Mouse (Mus musculus): ENCODE results near the gene Gm45716. TPM values are rescaled to one million over a fixed set of nuclear protein-coding genes. Genes with fewer than 3 reads are reported as not detected.

Gm45716 gene
- polyA plus RNA-seq, 1 experiment = 1.3 TPM

GRCm38 (mm10) chr11:90284079-90284478 is 96.6 kb downstream of the Gm45716 start:
- no peak overlapping the region for H3K4me3 ChIP-seq (replicated peaks; ENCODE audit: extremely low read depth, low read depth, low read length)
- no peaks in the 10 kb centered on the region for H3K4me1 ChIP-seq (ENCODE audit: control insufficient read depth, insufficient read depth, low read length)
- TF ChIP-seq POLR2A (IDR thresholded peaks at IDR 0.05; ENCODE audit: borderline replicate concordance, extremely low read depth, low read depth, low read length) (no peak), CTCF (IDR thresholded peaks at IDR 0.05; ENCODE audit: insufficient read depth, low read length) (no peak)
- DNase-seq = no peak
- WGBS = 57% methylated on average over 2 of the region's 2 CpGs

GRCm38 (mm10) chr11:90284623-90285022 is 97.1 kb downstream of the Gm45716 start:
- H3K4me1 ChIP-seq (ENCODE audit: control insufficient read depth, insufficient read depth, low read length) = no peaks in the 10 kb centered on the region
- H3K4me3 ChIP-seq (replicated peaks; ENCODE audit: extremely low read depth, low read depth, low read length) = no peak overlapping the region
- 49% methylated on average over 4 of the region's 4 CpGs for WGBS
- no peak for TF ChIP-seq CTCF (IDR thresholded peaks at IDR 0.05; ENCODE audit: insufficient read depth, low read length)
- TF ChIP-seq POLR2A (IDR thresholded peaks at IDR 0.05; ENCODE audit: borderline replicate concordance, extremely low read depth, low read depth, low read length) = no peak
- no peak for DNase-seq

DNA sequence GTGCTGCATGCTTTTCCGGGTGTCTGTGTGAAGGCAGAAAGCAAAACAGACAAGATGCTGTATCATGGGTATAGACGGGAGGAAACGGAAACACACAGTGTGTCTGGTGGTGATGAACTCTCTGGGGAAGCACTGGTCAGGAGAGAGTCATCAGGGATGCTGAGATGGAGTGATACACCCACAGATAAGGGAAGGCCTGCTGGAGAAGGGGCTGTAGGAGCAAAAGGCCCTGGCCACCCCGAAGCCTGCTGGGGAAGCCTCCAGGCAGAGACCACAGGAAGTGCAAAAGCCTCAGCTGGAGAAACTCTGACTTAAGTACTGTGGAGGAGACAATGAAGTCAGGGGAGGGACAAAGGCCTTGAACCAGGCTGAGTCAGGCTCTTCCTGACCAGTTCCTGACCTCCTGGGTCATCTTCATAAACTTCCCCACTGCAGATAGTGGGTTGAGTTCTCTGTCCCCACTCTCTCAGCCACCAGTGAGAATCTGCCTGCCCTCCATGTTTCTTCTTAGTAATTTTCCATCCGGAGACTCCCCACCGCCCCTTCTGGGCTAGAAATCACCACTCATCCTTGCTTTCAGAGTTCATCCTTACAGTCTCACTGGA is 99.2 kb downstream of the Gm45716 start:
- TF ChIP-seq POLR2A (IDR thresholded peaks at IDR 0.05; ENCODE audit: borderline replicate concordance, extremely low read depth, low read depth, low read length) (no peak), CTCF (IDR thresholded peaks at IDR 0.05; ENCODE audit: insufficient read depth, low read length) (no peak)
- WGBS = 83% methylated on average over 6 of the region's 6 CpGs
- H3K4me1 ChIP-seq (ENCODE audit: control insufficient read depth, insufficient read depth, low read length) = no peaks in the 10 kb centered on the region
- no peak overlapping the region for H3K4me3 ChIP-seq (replicated peaks; ENCODE audit: extremely low read depth, low read depth, low read length)
- DNase-seq = no peak

DNA sequence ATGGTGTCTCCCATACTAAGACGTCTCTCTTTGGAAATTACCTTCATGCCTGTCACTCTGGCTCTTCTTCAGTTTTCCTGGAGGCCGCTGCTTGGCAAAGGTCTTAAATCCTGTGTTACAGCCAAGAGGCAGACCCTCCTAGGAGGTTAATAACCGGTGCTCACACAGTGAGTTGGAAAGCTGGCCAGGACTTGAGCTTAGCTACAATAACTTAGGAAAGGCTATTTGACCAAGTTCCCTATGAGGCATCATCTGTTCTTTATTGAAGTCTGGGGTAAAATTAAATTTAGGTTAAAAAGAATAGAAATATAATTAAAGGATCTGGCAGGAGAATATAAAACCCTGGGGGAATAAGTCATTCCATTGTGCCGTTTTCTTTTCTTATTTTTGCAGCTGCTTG is 103.7 kb downstream of the Gm45716 start:
- no peaks in the 10 kb centered on the region for H3K4me1 ChIP-seq (ENCODE audit: control insufficient read depth, insufficient read depth, low read length)
- no peak for DNase-seq
- WGBS = 83% methylated on average over 4 of the region's 4 CpGs
- H3K4me3 ChIP-seq (replicated peaks; ENCODE audit: extremely low read depth, low read depth, low read length) = no peak overlapping the region
- TF ChIP-seq CTCF (IDR thresholded peaks at IDR 0.05; ENCODE audit: insufficient read depth, low read length) (no peak), POLR2A (IDR thresholded peaks at IDR 0.05; ENCODE audit: borderline replicate concordance, extremely low read depth, low read depth, low read length) (no peak)

GRCm38 (mm10) chr11:90292766-90293165 is 105.3 kb downstream of the Gm45716 start:
- TF ChIP-seq CTCF (IDR thresholded peaks at IDR 0.05; ENCODE audit: insufficient read depth, low read length) = no peak
- Histone ChIP-seq H3K4me3 (replicated peaks; ENCODE audit: extremely low read depth, low read depth, low read length) (no peak overlapping the region), H3K4me1 (ENCODE audit: control insufficient read depth, insufficient read depth, low read length) (no peaks in the 10 kb centered on the region)
- DNase-seq = no peak

GRCm38 (mm10) chr11:90294622-90295021 is 107.1 kb downstream of the Gm45716 start:
- H3K4me1 ChIP-seq (ENCODE audit: control insufficient read depth, insufficient read depth, low read length) = no peaks in the 10 kb centered on the region
- WGBS = 93% methylated on average over 2 of the region's 2 CpGs
- TF ChIP-seq POLR2A (IDR thresholded peaks at IDR 0.05; ENCODE audit: borderline replicate concordance, extremely low read depth, low read depth, low read length) = no peak
- no peak for DNase-seq
- no peak overlapping the region for H3K4me3 ChIP-seq (replicated peaks; ENCODE audit: extremely low read depth, low read depth, low read length)

Other genes with a start within 250 kb of the Gm45716 start
- 3.0 and 3.1 TPM in 2 replicates for gene Pctp, start 184.8 kb upstream of the Gm45716 start, polyA plus RNA-seq (2012; rRNA removed)
- 169 and 219 TPM in 2 replicates for gene Tmem100, start 157.3 kb upstream of the Gm45716 start, polyA plus RNA-seq (2012; rRNA removed)
- 29.4 and 37.9 TPM in 2 replicates for gene Mmd, start 61.8 kb downstream of the Gm45716 start, polyA plus RNA-seq (2012; rRNA removed)
- gene Hlf, start 203.2 kb downstream of the Gm45716 start, polyA plus RNA-seq (2012; rRNA removed) = 6.8 and 13.6 TPM in 2 replicates

Data from lung, adult 2 months (tissue).